Comparison of ENCODE assay signal across 8 mouse cellular contexts in the genomic region with DNA sequence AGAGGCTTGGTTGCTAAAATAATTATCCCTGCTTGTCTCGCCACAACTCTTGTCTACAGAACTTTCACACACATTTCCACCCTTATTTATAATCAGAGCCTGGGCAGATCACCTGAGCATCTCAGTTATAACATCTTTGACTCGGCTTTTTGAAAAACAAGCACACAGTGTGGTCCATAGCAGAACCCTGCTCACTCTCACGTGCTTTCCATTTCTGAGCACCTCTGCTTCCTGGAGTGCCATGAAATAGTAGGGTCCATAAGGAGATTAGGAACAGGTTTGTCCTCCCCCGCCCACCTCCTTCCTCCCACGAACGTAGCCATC. TPM values are rescaled to one million over a fixed set of nuclear protein-coding genes. Genes with fewer than 3 reads are reported as not detected.
DNase-seq lines count a peak whose midpoint lies in the region; ATAC-seq and TF ChIP-seq lines count a peak whose summit lies in the region.

No protein-coding gene starts in this region.

- no peaks in the 10 kb centered on the region for H3K4me1 ChIP-seq in cerebellum, adult 2 months (ENCODE audit: control insufficient read depth, insufficient read depth, low read length)
- H3K4me1 ChIP-seq in megakaryocyte, embryonic 14.5 days = peaks cover 16% of the 10 kb centered on the region
- peaks cover 19% of the 10 kb centered on the region for H3K4me1 ChIP-seq in limb, embryonic 10.5 days
- H3K4me1 ChIP-seq in small intestine, adult 2 months (ENCODE audit: control insufficient read depth, insufficient read depth, insufficient read length, low read length) = no peaks in the 10 kb centered on the region

- H3K4me3 ChIP-seq in cerebellum, adult 2 months (replicated peaks; ENCODE audit: insufficient read depth, low read depth, low read length) = peak overlapping the region; percentile 76
- H3K4me3 ChIP-seq in megakaryocyte, embryonic 14.5 days (replicated peaks) = peak overlapping the region; percentile 94
- peak overlapping the region; percentile 74 for H3K4me3 ChIP-seq in limb, embryonic 10.5 days
- peak overlapping the region; percentile 78 for H3K4me3 ChIP-seq in small intestine, adult 2 months (ENCODE audit: low read depth, low read length)

- H3K27ac ChIP-seq in cerebellum, adult 2 months (ENCODE audit: insufficient read depth, low read length) = peak overlapping the region; percentile 85
- H3K27ac ChIP-seq in limb, embryonic 10.5 days = peak overlapping the region; percentile 53; the same call in 1 of the 2 replicates
- H3K27ac ChIP-seq in small intestine, adult 2 months (ENCODE audit: insufficient read depth, low read depth, low read length) = no peak overlapping the region

- TF ChIP-seq CTCF in cerebellum, adult 2 months (IDR thresholded peaks at IDR 0.05; ENCODE audit: borderline replicate concordance, insufficient read depth, low read depth, low read length) = no peak
- no peak for TF ChIP-seq CTCF in small intestine, adult 2 months (IDR thresholded peaks at IDR 0.05; ENCODE audit: extremely low read depth, insufficient read length, insufficient replicate concordance, low read depth, low read length)

- ATAC-seq in megakaryocyte, adult 5-6 weeks (ENCODE audit: poor library complexity, severe bottlenecking) = no peak

- H3K36me3 ChIP-seq in megakaryocyte, embryonic 14.5 days (replicated peaks; ENCODE audit: low read length) = no peaks in the 10 kb centered on the region
- H3K36me3 ChIP-seq in limb, embryonic 10.5 days = no peaks in the 10 kb centered on the region
- H3K36me3 ChIP-seq in small intestine, adult 2 months (ENCODE audit: control insufficient read depth, insufficient read depth, low read length) = no peaks in the 10 kb centered on the region

- no peak for DNase-seq in cerebellum, adult 2 months
- DNase-seq in cerebellum, adult 11-12 months = no peak
- DNase-seq in limb, embryonic 10.5 days (ENCODE audit: low spot score) = no peak
- no peak for DNase-seq in MN1 (ENCODE audit: low spot score)
- no peak for DNase-seq in adrenal gland, adult 2 months

- no peaks in the 10 kb centered on the region for H3K27me3 ChIP-seq in cerebellum, adult 2 months (ENCODE audit: control insufficient read depth, insufficient read depth, low read length)
- H3K27me3 ChIP-seq in megakaryocyte, embryonic 14.5 days (replicated peaks) = peaks cover 43% of the 10 kb centered on the region
- H3K27me3 ChIP-seq in limb, embryonic 10.5 days (ENCODE audit: low read depth, poor library complexity, severe bottlenecking) = peaks cover 51% of the 10 kb centered on the region
- H3K27me3 ChIP-seq in small intestine, adult 2 months (ENCODE audit: control insufficient read depth, insufficient read depth, low read length) = no peaks in the 10 kb centered on the region

- no peak for TF ChIP-seq POLR2A in cerebellum, adult 2 months (IDR thresholded peaks at IDR 0.05; ENCODE audit: borderline replicate concordance, insufficient read depth, low read length)
- no peak for TF ChIP-seq POLR2A in small intestine, adult 2 months (IDR thresholded peaks at IDR 0.05; ENCODE audit: low read depth, low read length)

- H3K9me3 ChIP-seq in megakaryocyte, embryonic 14.5 days = peaks cover 20% of the 10 kb centered on the region
- H3K9me3 ChIP-seq in limb, embryonic 10.5 days (replicated peaks) = no peaks in the 10 kb centered on the region

- WGBS in cerebellum, adult 2 months = 6% methylated on average over 6 of the region's 6 CpGs
- whole genome bisulfite sequencing in limb, embryonic 10.5 days = 16% methylated on average over 6 of the region's 6 CpGs
- WGBS in small intestine, adult 2 months = 17% methylated on average over 6 of the region's 6 CpGs

RNA-seq across cellular contexts. Expression of a gene that starts 1.4 kb away (rescaled TPM):
- 32.9 and 37.6 TPM in 2 replicates for polyA plus RNA-seq in cerebellum, adult 2 months (2012; rRNA removed)
- polyA plus RNA-seq in megakaryocyte, embryonic 14.5 days (2012; ENCODE audit: insufficient read depth, low replicate concordance) = not detected in 2 replicates
- total RNA-seq in megakaryocyte, adult 5-6 weeks (2015) = 0.07 and 1.5 TPM in 2 replicates
- 0.29 and 0.73 TPM in 2 replicates for total RNA-seq in megakaryocyte, adult 5-6 weeks (2017)
- not detected in 2 replicates for polyA plus RNA-seq in limb, embryonic 10.5 days (2016; fragmentation: Nextera tagmentation; extraction: Ambion mirVana)
- 2.4 and 3.8 TPM in 2 replicates for polyA plus RNA-seq in small intestine, adult 2 months (2012; rRNA removed)
- 10 to 100 TPM in 1 of 2 experiments, 1 to 10 TPM in 1; 8.5 to 10.3 TPM for total RNA-seq in adrenal gland, adult 2 months (2021)
- polyA plus RNA-seq in adrenal gland, adult 2 months (2012; rRNA removed) = 6.3 and 8.4 TPM in 2 replicates

RNA-seq across cellular contexts. Expression of a gene that starts 15.3 kb away (rescaled TPM):
- 14.9 and 19.8 TPM in 2 replicates for polyA plus RNA-seq in cerebellum, adult 2 months (2012; rRNA removed)
- 2.9 TPM in 1 of 2 replicates, not detected in the other for polyA plus RNA-seq in megakaryocyte, embryonic 14.5 days (2012; ENCODE audit: insufficient read depth, low replicate concordance)
- total RNA-seq in megakaryocyte, adult 5-6 weeks (2015) = 14.8 and 17.9 TPM in 2 replicates
- 12.7 and 23.5 TPM in 2 replicates for total RNA-seq in megakaryocyte, adult 5-6 weeks (2017)
- polyA plus RNA-seq in limb, embryonic 10.5 days (2016; fragmentation: Nextera tagmentation; extraction: Ambion mirVana) = 27.5 and 31.2 TPM in 2 replicates
- 2.3 and 3.2 TPM in 2 replicates for polyA plus RNA-seq in small intestine, adult 2 months (2012; rRNA removed)
- 10 to 100 TPM; 14.9 to 26.9 TPM for total RNA-seq in adrenal gland, adult 2 months (2021)
- polyA plus RNA-seq in adrenal gland, adult 2 months (2012; rRNA removed) = 4.4 and 4.9 TPM in 2 replicates
